Mouse (Mus musculus): Measurements from ENCODE around the gene Mthfsd.

DNA sequence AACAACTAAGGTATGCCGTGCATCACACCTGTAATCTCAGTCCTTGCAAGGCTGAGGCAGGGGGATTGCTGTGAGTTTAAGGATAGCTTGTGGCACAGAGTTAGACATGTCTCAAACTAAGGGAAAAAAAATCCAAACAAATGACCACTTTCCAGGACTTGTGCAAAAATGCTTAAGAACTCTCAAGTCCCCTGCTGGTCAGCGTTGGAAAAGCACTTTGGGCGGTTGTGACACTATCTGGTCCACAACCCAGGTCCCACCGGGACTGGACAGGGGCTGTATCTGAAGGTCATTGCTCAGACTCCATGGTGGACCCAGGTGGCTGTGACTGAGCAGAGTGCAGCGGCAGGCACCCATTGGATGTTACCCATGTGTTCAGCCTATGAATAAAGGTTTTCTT is 22.3 kb upstream of the Mthfsd start:
- TF ChIP-seq CTCF (IDR thresholded peaks at IDR 0.05; ENCODE audit: borderline replicate concordance, extremely low read depth, insufficient read depth, insufficient read length): peak; percentile 60; the same call in 1 of the 2 replicates
- no peak for TF ChIP-seq POLR2A (IDR thresholded peaks at IDR 0.05; ENCODE audit: borderline replicate concordance, extremely low read depth, insufficient read depth, insufficient read length, poor library complexity, severe bottlenecking)

All from brain, embryonic 14.5 days (tissue).